In genomic region chr4:41464345-41465286, GRCm38 (mm10) we compare ENCODE assay signal across 8 mouse cellular contexts. TPM values are rescaled to one million over a fixed set of nuclear protein-coding genes. Genes with fewer than 3 reads are reported as not detected.
A peak's percentile ranks its signal among the peaks of the same experiment; 100 is the strongest.
DNase-seq lines count a peak whose midpoint lies in the region; ATAC-seq lines count a peak whose summit lies in the region.

Gene Kif24 (minus strand): TSS chr4:41464887.
Gene Nudt2 (plus strand): TSS chr4:41465151.

- no peaks in the 10 kb centered on the region for H3K9me3 ChIP-seq in forebrain, embryonic 14.5 days (replicated peaks; ENCODE audit: control insufficient read depth, low read length)
- H3K9me3 ChIP-seq in neural tube, embryonic 15.5 days (replicated peaks): no peaks in the 10 kb centered on the region

- intact Hi-C loops in heart, postnatal 14 days (cut with DNase I): loop anchor here (5.0 kb wide), 1 partner anchor 88 kb away; no protein-coding TSS in a partner anchor

- H3K4me3 ChIP-seq in forebrain, embryonic 14.5 days (ENCODE audit: low read depth, low read length): peak within 1 kb of the TSS; percentile 60
- peak within 1 kb of the TSS; percentile 75 for H3K4me3 ChIP-seq in neural tube, embryonic 15.5 days (replicated peaks)

- peak within 1 kb of the TSS; percentile 60; the same call in 1 of the 2 replicates for H3K27ac ChIP-seq in forebrain, embryonic 14.5 days (ENCODE audit: low read depth, low read length)
- H3K27ac ChIP-seq in neural tube, embryonic 15.5 days (replicated peaks): peak within 1 kb of the TSS; percentile 80

- H3K4me1 ChIP-seq in forebrain, embryonic 14.5 days (ENCODE audit: control insufficient read depth, insufficient read depth, low read length): peaks cover 8% of the 10 kb centered on the region
- peaks cover 17% of the 10 kb centered on the region for H3K4me1 ChIP-seq in neural tube, embryonic 15.5 days

- WGBS in forebrain, embryonic 14.5 days: under 1% methylated on average over 70 of the region's 70 CpGs
- WGBS in neural tube, embryonic 15.5 days: under 1% methylated on average over 68 of the region's 70 CpGs

- peak within 1 kb of the TSS; percentile 61 for H3K4me2 ChIP-seq in forebrain, embryonic 14.5 days (ENCODE audit: low read length)
- peak within 1 kb of the TSS; percentile 62 for H3K4me2 ChIP-seq in neural tube, embryonic 15.5 days

- no peaks in the 10 kb centered on the region for H3K27me3 ChIP-seq in forebrain, embryonic 14.5 days (replicated peaks; ENCODE audit: control insufficient read depth, insufficient read depth, low read length)
- H3K27me3 ChIP-seq in neural tube, embryonic 15.5 days (replicated peaks): no peaks in the 10 kb centered on the region

- peak within 1 kb of the TSS; percentile 73 for H3K9ac ChIP-seq in forebrain, embryonic 14.5 days (ENCODE audit: low read length)
- H3K9ac ChIP-seq in neural tube, embryonic 15.5 days (replicated peaks): peak within 1 kb of the TSS; percentile 58

- ATAC-seq in forebrain, embryonic 14.5 days: peak; percentile 98
- ATAC-seq in neural tube, embryonic 15.5 days (ENCODE audit: low FRiP score): peak; percentile 98

- H3K36me3 ChIP-seq in forebrain, embryonic 14.5 days (ENCODE audit: control insufficient read depth, insufficient read depth, low read length): no peaks in the 10 kb centered on the region; the same call in 1 of the 2 replicates
- H3K36me3 ChIP-seq in neural tube, embryonic 15.5 days: no peaks in the 10 kb centered on the region

- DNase-seq in ES-CJ7 (ENCODE audit: low read depth, low spot score): peak; percentile 99
- DNase-seq in cerebellum, adult 11 months: peak; percentile 97
- DNase-seq in forebrain, embryonic 14.5 days (ENCODE audit: low spot score): peak; percentile 100
- DNase-seq in heart, postnatal 14 days: peak; percentile 96
- DNase-seq in layer of hippocampus, adult 11-12 months (ENCODE audit: low spot score): peak; percentile 99
- peak; percentile 99 to 100 for DNase-seq in lung, adult 18-20 months
- peak; percentile 99 for DNase-seq in testis, postnatal 14 days (ENCODE audit: low spot score)

RNA-seq across cellular contexts. Expression of gene Kif24, which starts in this region (rescaled TPM):
- 3.0 and 4.1 TPM in 2 replicates for polyA plus RNA-seq in forebrain, embryonic 14.5 days (2014; fragmentation: Nextera tagmentation; extraction: Ambion mirVana)
- 1 to 10 TPM; 1.2 to 1.4 TPM for total RNA-seq in heart, postnatal 14 days (2021)
- 2.4 and 3.0 TPM in 2 replicates for polyA plus RNA-seq in neural tube, embryonic 15.5 days (2015; fragmentation: Nextera tagmentation; extraction: Ambion mirVana)

RNA-seq across cellular contexts. Expression of gene Nudt2, which starts in this region (rescaled TPM):
- 80.2 and 82.0 TPM in 2 replicates for polyA plus RNA-seq in forebrain, embryonic 14.5 days (2014; fragmentation: Nextera tagmentation; extraction: Ambion mirVana)
- 10 to 100 TPM; 24.6 to 25.8 TPM for total RNA-seq in heart, postnatal 14 days (2021)
- polyA plus RNA-seq in neural tube, embryonic 15.5 days (2015; fragmentation: Nextera tagmentation; extraction: Ambion mirVana): 62.8 and 71.6 TPM in 2 replicates

Comparison
In these comparisons a context has a peak if more than half of its experiments do, and no peak if none do; other contexts are left out.
1. Peak in every context shown above with its lines: DNase-seq, ATAC-seq, H3K4me3 ChIP-seq and H3K27ac ChIP-seq.